Mouse (Mus musculus) common myeloid progenitor, adult 5-6 weeks (primary cell): Measurements from ENCODE around the gene Milr1. TPM values are rescaled to one million over a fixed set of nuclear protein-coding genes. Genes with fewer than 3 reads are reported as not detected.
"Not testable (repeated sequence)": the region's sequence is repeated elsewhere in the genome, so short reads cannot be mapped to it uniquely, and the experiment has no call there.

ENCODE experiments used
- ATAC-seq: replicated peaks from 2 replicates; pipeline ENCODE4 v1.8.0; 2016; ENCODE audit warnings: low read depth, mild to moderate bottlenecking, moderate TSS enrichment, inconsistent platforms; ENCODE audit not compliant: poor library complexity, severe bottlenecking
- total RNA-seq: library from RNA; stranded (forward); fragments of 200-1000, 187-1606 nt; gene quantifications from 2 replicates; pipeline ENCODE4 v1.2.3, GENCODE M21; 2017

Gene Milr1
- total RNA-seq, 1 experiment from 2014 or later = 67.1 TPM

DNA sequence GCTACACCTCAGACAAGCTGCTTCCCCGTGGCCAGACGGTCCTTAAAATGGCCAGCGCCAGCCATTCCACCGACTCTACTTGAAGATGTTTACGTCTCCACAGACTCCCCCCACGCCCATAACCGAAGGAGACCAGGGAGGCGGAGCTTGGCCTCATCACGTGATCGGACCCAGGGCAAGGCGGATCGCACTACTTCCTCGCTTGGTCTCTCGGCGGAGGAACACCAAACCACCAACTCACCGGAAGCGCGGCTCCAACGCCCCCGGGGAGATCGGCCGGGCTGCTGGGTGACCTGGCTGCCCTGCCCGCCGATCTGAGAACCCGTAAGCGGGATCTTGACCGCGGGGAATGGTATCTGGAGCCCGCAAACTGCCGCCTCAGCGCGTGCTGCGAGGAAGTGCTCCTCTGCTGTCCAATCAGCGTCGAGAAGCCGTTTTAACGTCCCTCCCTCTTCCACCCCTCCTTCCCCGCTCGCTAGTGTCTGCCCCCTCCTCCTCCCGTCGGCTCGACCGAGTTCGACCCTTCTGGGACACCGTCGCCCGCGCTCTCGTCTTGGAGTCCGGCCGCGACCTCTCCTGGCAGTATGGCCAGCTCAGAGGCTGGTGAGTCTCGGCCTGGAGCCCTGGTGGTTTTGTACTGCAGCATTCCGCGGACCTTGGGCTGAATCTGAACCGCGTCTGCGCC, 37.9 kb downstream of the Milr1 start, which contains the start of the genes Ddx5 and Cep95:
TSS of gene Ddx5 (minus strand) at position 411 of the 685 bp plus-strand sequence.
TSS of gene Cep95 (plus strand) at position 478 of the 685 bp plus-strand sequence.
- ATAC-seq = peak; percentile 71

DNA sequence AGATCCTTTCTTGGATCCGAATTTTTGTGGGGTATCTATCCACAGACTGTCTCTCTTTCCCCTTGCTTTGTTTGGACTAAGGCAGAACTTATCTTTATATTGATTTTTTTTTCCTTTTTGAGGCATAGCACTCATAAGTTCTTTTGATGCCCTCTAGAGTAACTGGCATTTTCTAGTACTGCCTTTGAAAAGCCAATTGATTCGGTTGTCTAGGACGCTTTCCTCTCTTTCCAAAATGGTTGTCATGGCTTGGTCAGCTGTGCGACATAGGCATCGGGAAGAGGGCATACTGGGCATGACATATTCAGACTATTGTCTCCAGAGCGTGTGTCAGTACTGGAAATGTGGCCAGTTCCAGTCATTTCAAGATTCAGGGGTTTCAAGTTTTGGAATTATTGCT, 38.6 kb downstream of the Milr1 start:
- no peak for ATAC-seq

DNA sequence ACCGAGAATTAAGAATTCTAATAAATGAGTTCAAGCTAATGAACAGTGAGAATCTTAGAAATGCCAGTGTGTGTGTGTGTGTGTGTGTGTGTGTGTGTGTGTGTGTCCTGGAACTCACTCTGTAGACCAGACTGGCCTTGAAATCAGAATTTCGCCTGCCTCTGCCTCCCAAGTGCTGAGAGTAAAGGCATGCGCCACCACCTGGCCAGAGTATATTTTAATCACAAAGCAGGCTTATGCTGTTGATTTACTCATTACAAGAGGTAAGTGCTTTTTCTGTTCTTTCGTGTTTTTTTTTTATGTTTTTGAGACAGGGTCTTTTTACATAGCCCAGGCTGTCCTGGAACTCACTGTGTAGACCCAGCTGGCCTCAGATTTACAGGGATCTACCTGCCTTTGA, 42.8 kb downstream of the Milr1 start:
- ATAC-seq = no peak

DNA sequence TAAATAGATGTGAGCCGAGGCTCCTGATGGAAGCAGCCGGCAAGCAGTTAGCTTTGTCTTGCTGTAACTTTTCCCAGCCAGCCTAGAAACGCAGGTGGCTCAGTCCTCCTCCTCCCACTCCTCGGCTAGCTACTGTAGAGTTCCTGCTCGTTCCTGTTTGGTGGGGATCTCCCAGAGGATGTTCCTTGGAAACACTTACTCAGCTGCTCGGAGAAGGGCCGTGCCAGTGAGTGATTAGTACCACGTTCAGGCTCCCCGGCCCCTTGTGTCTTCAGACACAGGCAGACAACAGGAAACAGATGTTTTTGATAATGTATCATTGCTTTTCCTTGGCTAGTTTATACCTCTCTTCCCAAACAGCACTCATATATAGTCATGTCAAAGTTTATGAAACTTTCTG, 44.7 kb downstream of the Milr1 start:
- ATAC-seq = no peak

DNA sequence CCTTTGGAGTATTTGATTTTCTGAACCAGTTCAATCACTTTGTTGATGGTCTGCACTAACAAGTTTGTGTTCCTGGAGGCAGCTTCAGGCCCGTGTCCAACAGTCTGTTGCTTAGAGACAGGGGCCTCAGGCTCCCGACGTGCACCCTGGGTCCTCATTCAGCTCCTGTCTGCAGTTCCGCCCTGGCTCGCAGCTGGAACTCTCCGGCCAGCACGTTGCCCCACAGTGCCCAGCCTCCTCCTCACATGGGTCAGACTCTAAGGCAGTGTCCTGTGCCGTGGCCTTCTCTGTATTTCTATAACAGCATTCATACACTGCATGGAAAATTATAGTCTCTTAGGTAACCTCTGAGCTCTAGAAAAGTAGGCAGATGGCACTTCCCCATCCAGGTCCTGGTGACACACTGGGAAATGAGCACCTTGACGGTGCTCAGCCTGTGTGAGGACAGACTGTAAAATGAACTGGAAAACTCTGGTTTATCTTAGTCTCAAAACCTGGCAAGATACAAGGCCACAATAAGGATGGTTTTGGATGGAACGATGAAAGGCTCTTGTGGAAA, 51.1 kb downstream of the Milr1 start:
- ATAC-seq = no peak

DNA sequence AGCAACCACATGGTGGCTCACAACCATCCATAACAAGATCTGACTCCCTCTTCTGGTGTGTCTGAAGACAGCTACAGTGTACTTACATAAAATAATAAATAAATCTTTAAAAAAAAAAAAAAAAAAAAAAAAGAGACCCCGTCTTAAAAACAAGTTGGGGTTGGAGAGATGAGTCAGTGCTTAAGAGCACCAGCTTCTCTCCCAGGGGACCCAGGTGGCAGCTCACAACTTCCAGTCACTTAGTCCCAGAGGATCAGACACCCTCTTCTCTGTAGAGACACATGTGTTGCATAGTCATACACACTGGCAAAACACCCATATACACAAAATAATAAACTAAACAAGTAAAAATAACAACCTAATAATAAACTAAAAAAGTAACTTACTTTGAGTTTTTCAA, 56.4 kb downstream of the Milr1 start:
- not testable (repeated sequence) for ATAC-seq

DNA sequence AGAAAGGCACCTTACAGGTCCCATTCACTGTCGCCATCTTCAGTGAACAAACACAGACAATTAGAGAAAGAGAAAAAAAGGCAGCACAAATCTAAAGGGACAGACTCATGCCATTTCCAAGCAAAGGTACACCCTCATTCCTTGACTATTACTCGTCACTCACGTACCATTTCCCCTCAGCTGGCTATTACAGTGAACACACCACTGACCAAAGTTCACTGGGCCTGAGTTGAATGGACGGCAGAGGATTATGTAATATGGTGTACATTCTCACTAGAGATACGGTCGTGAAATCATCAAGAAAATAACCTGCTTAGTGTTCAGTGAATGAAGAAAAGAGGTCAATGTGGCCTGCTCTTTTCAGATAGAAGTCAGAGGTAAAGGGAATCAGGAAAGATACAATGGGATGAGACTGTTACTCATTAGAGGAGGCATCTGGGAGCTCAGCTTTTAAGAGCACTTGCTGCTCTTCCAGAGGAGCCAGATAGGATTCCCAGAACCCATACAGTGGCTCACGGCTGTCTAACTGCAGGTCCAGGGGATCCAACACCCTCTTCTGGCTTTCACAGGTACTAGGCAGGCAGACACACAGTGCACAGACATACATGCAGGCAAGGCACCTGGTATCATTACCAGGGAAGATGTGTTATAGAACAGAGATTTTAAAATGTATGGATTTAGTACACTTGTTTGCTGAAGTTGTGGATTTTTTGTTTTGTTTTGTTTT, 61.5 kb downstream of the Milr1 start:
- ATAC-seq = no peak

DNA sequence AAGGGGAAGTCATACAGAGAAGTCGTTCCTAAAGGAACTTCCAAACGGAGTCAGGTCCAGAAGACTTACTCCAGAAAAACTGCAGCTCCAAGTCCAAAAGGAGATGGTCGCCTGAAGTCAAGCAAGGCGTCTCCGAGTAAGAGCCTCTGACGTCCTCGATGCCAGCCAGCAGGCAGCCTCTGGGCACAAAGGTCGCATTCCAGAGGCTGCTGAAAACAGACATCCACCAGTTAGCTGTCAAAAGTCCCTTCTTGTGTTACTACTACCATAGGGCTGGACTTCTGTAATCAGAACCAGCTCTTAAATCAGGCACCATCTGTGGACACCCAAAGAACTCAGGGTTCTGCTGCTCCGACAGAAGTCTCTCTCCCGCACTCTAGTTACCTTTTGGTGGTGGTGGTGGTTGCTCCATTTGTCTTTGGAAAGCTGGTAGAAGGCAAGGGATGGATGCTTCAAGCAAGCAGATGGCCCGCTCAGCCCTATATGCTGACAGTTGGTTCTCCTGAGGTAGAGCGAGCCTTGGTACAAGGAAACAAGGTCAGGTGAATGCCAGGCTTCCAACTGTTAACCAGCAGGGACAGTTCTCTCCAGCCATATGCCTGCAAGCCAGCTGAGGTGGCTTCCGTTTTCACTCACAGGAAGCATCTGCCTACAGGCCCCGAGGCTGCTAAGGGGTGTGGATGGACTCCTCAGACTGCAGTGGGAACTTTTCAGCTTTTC, 63.7 kb downstream of the Milr1 start:
- no peak for ATAC-seq

DNA sequence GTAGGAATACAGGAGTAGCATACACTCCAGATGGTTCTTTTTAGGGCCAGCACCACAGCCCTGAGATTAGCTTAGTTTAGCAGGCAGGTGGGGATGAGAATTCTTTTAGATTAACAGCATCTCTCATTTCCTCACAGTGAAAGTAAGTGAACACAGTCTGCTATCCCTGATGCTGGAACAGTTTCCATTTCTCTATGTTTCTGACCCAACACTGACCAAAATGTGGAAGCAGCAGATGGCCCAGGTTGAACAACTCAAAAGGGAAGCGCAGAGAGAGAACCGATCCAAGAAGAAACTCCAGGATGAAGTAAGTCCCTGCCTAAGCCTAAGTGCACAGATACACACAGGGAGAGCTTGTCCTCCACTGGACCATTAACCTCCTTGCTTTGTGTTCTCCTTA, 64.3 kb downstream of the Milr1 start:
- ATAC-seq = no peak

DNA sequence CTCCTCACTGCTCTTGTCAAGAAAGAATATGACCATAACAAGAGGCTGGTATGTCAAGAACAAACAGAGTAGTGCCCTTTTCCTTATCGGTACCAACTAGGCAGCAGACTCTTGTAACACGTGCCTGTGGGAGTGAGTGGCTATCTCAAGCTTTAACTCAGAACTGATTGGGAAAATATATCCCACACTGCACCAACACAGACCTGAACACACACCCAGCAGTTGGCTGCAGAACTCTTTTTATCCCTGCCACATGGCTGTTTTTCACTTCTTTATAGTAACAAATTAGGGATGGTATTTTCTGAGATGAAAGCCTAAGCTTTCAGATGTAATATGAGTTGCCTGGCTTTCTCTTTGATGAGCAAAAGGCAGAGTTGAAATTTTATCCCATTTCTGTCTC, 64.7 kb downstream of the Milr1 start:
- no peak for ATAC-seq

DNA sequence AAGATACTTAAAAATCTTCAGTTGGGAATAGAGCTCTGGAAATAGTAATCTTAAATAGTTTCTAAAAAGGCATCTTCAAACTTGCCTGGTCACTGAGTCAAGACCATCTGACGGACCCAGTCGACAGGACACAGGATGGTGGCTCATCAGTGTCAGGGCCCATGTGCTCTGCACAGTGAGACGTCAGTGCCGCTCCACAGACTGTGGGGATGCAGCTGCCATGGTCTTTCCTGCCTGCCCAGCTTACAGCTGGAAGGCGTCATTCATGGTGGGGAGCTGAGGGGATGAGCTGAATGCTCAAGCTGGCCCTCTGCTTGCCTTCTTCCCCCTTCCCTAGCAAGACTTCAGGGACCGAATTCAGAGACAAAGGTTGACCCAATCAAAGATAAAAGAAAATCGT, 65.3 kb downstream of the Milr1 start:
- no peak for ATAC-seq

DNA sequence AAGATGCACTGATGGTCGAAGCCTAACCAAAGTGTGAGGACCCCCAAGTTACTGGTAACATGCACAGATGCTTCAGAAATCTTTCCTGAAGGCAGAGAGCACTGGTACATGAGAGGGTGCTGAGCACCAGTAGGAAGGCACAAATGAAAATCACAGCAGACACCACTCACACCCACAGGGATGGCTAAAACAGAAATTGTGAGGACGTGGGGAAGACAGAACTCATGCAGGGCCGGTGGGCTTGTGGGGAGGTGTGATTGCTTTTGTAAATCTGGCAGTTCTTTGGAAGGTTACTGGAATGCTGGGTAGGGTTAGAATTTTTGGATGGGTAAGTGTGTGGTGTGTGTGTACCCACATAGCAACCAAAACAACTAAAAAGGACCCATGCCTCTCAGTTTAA, 66.1 kb downstream of the Milr1 start:
- no peak for ATAC-seq

DNA sequence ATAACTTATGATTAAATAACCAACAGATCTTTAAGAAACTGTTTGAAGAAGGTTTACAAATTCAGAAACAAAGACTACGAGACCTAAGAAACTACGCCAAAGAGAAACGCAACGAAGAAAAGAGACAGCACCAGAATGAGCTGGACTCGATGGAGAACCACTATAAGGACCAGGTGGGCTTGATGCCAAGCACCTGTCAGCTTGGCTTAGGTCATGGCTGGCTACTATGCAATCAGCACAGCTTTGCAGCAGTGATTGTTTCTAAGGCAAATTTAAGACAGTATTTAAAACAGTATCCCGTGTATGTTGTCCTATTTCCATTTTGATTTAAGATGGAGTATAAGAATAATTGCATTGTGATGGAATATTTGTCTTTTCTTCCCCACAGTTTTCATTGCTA, 66.8 kb downstream of the Milr1 start:
- ATAC-seq = no peak

DNA sequence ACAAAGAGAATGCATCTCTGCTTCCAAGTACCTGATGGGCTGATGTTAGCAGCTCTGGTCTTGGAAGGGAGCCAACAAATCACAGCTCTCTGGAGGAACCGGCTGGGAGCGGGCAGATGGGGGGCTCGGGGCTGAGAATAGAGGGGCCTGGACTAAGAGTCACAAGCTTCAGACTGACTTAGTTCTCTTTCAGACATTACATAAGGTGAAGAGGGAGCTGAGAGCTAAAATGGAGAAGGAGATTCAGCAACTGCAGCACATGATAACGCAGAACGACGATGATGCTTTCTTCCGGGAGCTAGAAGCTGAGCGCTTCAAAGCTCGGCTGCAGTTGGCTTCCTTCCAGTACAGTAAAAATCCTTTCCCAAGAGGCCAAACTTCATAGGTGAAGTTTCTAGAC, 67.3 kb downstream of the Milr1 start:
- ATAC-seq = no peak

Other genes with a start within 250 kb of the Milr1 start
- 44.1 and 54.8 TPM in 2 replicates for gene Tex2, start 137.8 kb upstream of the Milr1 start, total RNA-seq
- gene Pecam1, start 598 bp upstream of the Milr1 start, total RNA-seq = 42.0 and 56.8 TPM in 2 replicates
- 12.6 and 16.8 TPM in 2 replicates for gene Polg2, start 28.3 kb downstream of the Milr1 start, total RNA-seq
- gene Ddx5, start 38.0 kb downstream of the Milr1 start, total RNA-seq = 1,468 and 1,558 TPM in 2 replicates
- gene Cep95, start 38.0 kb downstream of the Milr1 start, total RNA-seq = 17.6 and 17.7 TPM in 2 replicates
- gene Smurf2, start 169.5 kb downstream of the Milr1 start, total RNA-seq = 26.2 and 30.2 TPM in 2 replicates
- 199 and 201 TPM in 2 replicates for gene Kpna2, start 248.3 kb downstream of the Milr1 start, total RNA-seq